Mouse (Mus musculus) embryo, embryonic 11 days (tissue): ENCODE measurements around the gene Gm2310.
A peak's percentile ranks its signal among the peaks of the same experiment; 100 is the strongest.
"Not testable (repeated sequence)": the region's sequence is repeated elsewhere in the genome, so short reads cannot be mapped to it uniquely, and the experiment has no call there.

Experiments
- DNase-seq: peaks from one replicate; pipeline ENCODE4 v3.0.0-alpha.2; 2015

The Gm2310 gene

GRCm38 (mm10) chr15:8519853-8520252 is at the start of gene Gm2310:
Gene Gm2310, minus strand, starts transcription at chr15:8519953.
- DNase-seq = not testable (repeated sequence)

GRCm38 (mm10) chr15:8568645-8569528 is 49.1 kb upstream of the Gm2310 start:
- DNase-seq = peak; percentile 85

GRCm38 (mm10) chr15:8568286-8568644 is 48.5 kb upstream of the Gm2310 start:
- DNase-seq = no peak

- DNase-seq = no peak
Measured at GRCm38 (mm10) chr15:8565416-8565815, 45.7 kb upstream of the Gm2310 start.

- DNase-seq = no peak
Measured at GRCm38 (mm10) chr15:8564331-8564730, 44.6 kb upstream of the Gm2310 start.

DNA sequence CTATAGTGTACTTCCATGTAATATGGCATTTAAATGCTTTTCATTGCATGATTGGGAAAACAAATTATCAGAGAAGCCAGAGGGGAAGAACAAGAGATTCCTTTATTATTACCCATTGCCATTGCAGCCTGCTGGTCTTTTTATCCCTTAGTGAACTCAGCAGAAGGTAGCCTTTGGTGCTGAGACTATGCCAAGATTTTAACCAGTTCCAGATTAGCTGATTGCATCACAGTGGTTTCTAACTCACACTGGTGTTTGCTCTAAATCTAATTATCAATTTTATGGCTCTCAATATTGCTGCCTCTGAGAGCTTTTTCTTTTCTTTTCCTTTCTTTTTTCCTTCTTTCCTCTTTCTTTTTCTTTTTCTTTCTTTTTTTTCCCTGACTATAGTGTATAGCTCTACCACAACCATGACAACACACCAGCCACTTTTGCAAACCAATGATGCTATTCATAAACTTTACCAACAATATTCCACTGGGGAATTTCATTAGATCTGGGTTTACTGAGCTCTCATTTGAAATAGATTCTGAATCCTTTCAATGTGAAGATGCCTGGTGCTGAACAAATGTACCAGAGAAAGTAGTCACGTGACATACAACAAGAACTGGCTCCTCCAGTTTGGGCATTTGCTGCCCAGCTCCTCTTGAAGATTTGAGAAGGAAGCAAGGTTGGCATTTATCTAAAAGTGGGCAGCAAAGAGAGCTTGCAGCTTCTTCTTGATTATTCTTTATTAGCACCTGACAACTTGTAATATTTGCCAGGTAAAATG is 43.9 kb upstream of the Gm2310 start:
- DNase-seq = no peak

- no peak for DNase-seq
Measured at GRCm38 (mm10) chr15:8562776-8563175, 43.0 kb upstream of the Gm2310 start.

GRCm38 (mm10) chr15:8531201-8531600 is 11.4 kb upstream of the Gm2310 start:
- DNase-seq = no peak

DNA sequence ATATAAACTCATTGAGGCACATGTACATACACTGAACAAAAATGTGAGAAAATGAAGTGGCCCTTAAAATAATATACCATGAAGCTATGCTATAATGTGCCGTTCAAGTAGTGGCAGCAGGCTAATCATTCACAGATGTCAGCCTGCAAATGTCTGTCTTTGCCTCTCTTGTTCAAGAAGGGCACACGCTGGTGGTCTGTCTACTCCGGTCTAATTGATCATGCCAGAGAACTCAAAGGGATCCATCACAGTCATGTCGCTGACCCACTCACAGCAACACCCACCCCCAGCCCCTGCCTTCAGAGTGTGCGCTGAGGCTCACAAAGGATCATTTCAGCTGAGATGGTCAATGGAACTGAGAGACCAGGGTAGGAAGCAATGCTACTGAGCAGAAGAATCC is 6.8 kb downstream of the Gm2310 start:
- peak; percentile 50 for DNase-seq

GRCm38 (mm10) chr15:8511861-8512260 is 7.9 kb downstream of the Gm2310 start:
- no peak for DNase-seq

DNA sequence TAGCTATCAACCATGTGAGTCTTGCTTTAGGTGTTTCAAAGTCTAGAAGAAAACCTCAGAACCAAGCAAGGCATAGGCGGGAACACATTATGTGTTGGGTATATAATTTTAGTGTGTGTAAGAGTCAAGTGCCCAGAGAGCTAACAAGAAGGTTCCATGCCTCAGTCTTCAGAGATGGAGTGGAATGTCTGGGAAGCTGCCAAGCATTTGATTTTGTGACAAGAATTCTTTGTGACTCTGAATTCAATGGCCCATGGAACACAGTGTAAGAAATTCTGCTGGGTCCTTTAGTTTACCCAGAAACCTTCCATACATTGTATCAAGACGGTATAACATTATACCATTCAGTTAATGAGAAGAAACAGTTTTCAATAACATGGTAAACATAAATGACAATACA is 17.3 kb downstream of the Gm2310 start:
- no peak for DNase-seq

DNA sequence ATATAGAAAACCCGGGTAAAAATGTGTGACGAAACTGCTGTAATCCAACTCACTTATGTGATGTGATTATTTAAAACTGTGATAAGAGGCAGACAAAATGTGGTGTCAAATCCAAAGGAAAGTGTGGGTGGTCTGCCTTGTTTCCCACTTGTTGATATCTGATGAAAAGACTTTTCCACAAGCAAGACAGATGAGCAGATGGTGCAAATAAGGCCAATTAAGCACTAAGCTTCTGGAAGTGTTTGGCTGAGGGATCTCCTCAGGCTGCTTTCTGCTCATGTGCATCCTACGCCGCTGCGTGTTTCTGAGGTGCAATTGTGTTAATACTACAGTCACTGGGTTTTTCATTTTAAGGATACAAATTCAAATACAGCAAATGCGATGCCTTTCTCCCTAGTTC is 34.5 kb downstream of the Gm2310 start:
- DNase-seq = no peak

GRCm38 (mm10) chr15:8469006-8469575 is 50.7 kb downstream of the Gm2310 start:
- DNase-seq = no peak
